Mouse (Mus musculus) ES-E14 (cell line): ENCODE results near the gene Gpam. TPM values are rescaled to one million over a fixed set of nuclear protein-coding genes. Genes with fewer than 3 reads are reported as not detected.

Experiments
- DNase-seq: peaks from one replicate; pipeline ENCODE4 v3.0.0-alpha.2; 2013; ENCODE audit warnings: low read depth, low spot score
- H3K27ac ChIP-seq: 2 replicates; pipeline ENCODE4 v1.5.1; 2012; ENCODE audit warnings: low read depth, mild to moderate bottlenecking, low read length, moderate library complexity, mixed read lengths; ENCODE audit not compliant: poor library complexity, insufficient read depth, severe bottlenecking
- H3K36me3 ChIP-seq: 2 replicates; pipeline ENCODE4 v1.6.1; 2012; ENCODE audit warnings: mild to moderate bottlenecking, low read length, moderate library complexity, mixed read lengths; ENCODE audit not compliant: control insufficient read depth, poor library complexity, insufficient read depth, severe bottlenecking
- H3K4me1 ChIP-seq, 2 experiments: fragments of 150-350 bp in 1 of 2; sonication (generic) in 1 of 2; 2 replicates each; pipeline ENCODE4 v1.6.1; 2012; ENCODE audit warnings: low read length in 2 of 2, mild to moderate bottlenecking in 1 of 2, mixed read lengths in 1 of 2; ENCODE audit not compliant: control insufficient read depth in 2 of 2, insufficient read depth in 2 of 2, poor library complexity in 1 of 2
- H3K4me3 ChIP-seq, 2 experiments: fragments of 150-350 bp in 1 of 2; sonication (generic) in 1 of 2; 2 replicates each; pipeline ENCODE4 v1.5.1; 2012; ENCODE audit warnings: low read length in 2 of 2, low read depth in 1 of 2, mild to moderate bottlenecking in 1 of 2, mixed read lengths in 1 of 2; ENCODE audit not compliant: insufficient read depth in 1 of 2, poor library complexity in 1 of 2, severe bottlenecking in 1 of 2
- H3K9ac ChIP-seq: 2 replicates; pipeline ENCODE4 v1.6.1; 2012; ENCODE audit warnings: low read depth, mild to moderate bottlenecking, low read length, mixed read lengths; ENCODE audit not compliant: poor library complexity, insufficient read depth, severe bottlenecking
- H3K9me3 ChIP-seq: fragments of 150-350 bp; sonication (generic); 2 replicates; pipeline ENCODE4 v1.6.1; 2012; ENCODE audit warnings: low read depth, mild to moderate bottlenecking, low read length; ENCODE audit not compliant: control insufficient read depth, insufficient read depth
- CHD2 ChIP-seq: IDR thresholded peaks from 2 replicates; pipeline ENCODE4 v1.6.1; 2014; ENCODE audit warnings: mild to moderate bottlenecking, low read depth, low read length, inconsistent platforms
- HCFC1 ChIP-seq: IDR thresholded peaks from 2 replicates; pipeline ENCODE4 v1.6.1; 2012; ENCODE audit warnings: low read length, inconsistent platforms, borderline replicate concordance; ENCODE audit not compliant: insufficient read depth
- MAFK ChIP-seq: IDR thresholded peaks from 2 replicates; pipeline ENCODE4 v1.6.1; 2014; ENCODE audit warnings: mild to moderate bottlenecking, low read depth, low read length, inconsistent platforms; ENCODE audit not compliant: insufficient read depth
- ZC3H11A ChIP-seq: IDR thresholded peaks from 2 replicates; pipeline ENCODE4 v1.6.1; 2012; ENCODE audit warnings: low read depth, mild to moderate bottlenecking, inconsistent platforms, low read length, borderline replicate concordance
- ZNF384 ChIP-seq: IDR thresholded peaks from 2 replicates; pipeline ENCODE4 v1.6.1; 2012; ENCODE audit warnings: low read depth, low read length, inconsistent platforms
- in situ Hi-C, 2 experiments: fragments of 600-800 bp; cut with MboI; formaldehyde crosslinking; loops; one replicate each; pipeline ENCODE4 v1.15.1; 2025; ENCODE audit warnings: low sequenced_read_pairs in 2 of 2, inconsistent platforms in 1 of 2; ENCODE audit not compliant: unreplicated experiment in 2 of 2
- total RNA-seq: library from RNA; depleted of rRNA; stranded (reverse); fragments of 300-350 nt; gene quantifications from 2 replicates; pipeline ENCODE4 v1.2.3, GENCODE M21; 2012

Gpam gene
- total RNA-seq, 1 experiment: 16.6 TPM

GRCm38 (mm10) chr19:55149646-55150045 is 22.6 kb upstream of the Gpam start:
- H3K27ac ChIP-seq: no peak overlapping the region
- in situ Hi-C loops: no loop called here
- no peak for DNase-seq

GRCm38 (mm10) chr19:55148109-55148508 is 21.1 kb upstream of the Gpam start:
- no peak for DNase-seq
- TF ChIP-seq ZNF384: no peak
- no peak for TF ChIP-seq CHD2
- TF ChIP-seq HCFC1: no peak
- no peak for TF ChIP-seq MAFK
- TF ChIP-seq ZC3H11A: no peak
- in situ Hi-C loops: no loop called here
- Histone ChIP-seq H3K4me3 (no peak overlapping the region), H3K36me3 (no peaks in the 10 kb centered on the region), H3K27ac (no peak overlapping the region), H3K4me1 (peaks cover 2 to 3% of the 10 kb centered on the region in 2 experiments; a peak in 1 of 4 replicates), H3K9ac (no peak overlapping the region), H3K9me3 (no peaks in the 10 kb centered on the region)

More at GRCm38 (mm10) chr19:55149646-55150045, 22.6 kb upstream of the Gpam start:
- Histone ChIP-seq H3K9me3 (no peaks in the 10 kb centered on the region), H3K4me3 (no peak overlapping the region), H3K9ac (no peak overlapping the region), H3K36me3 (no peaks in the 10 kb centered on the region), H3K4me1 (peaks cover under 1 to 2% of the 10 kb centered on the region in 2 experiments; a peak in 1 of 4 replicates)
- TF ChIP-seq MAFK (no peak), ZC3H11A (no peak), ZNF384 (no peak), HCFC1 (no peak)

GRCm38 (mm10) chr19:55147568-55147967 is 20.5 kb upstream of the Gpam start:
- in situ Hi-C loops: no loop called here
- TF ChIP-seq CHD2 (no peak), HCFC1 (no peak), MAFK (no peak), ZNF384 (no peak), ZC3H11A (no peak)
- Histone ChIP-seq H3K9me3 (no peaks in the 10 kb centered on the region), H3K27ac (no peak overlapping the region), H3K9ac (no peak overlapping the region), H3K36me3 (no peaks in the 10 kb centered on the region), H3K4me1 (peaks cover 2 to 3% of the 10 kb centered on the region in 2 experiments; a peak in 1 of 4 replicates), H3K4me3 (no peak overlapping the region)
- no peak for DNase-seq

GRCm38 (mm10) chr19:55145136-55145535 is 18.1 kb upstream of the Gpam start:
- Histone ChIP-seq H3K9me3 (no peaks in the 10 kb centered on the region), H3K36me3 (no peaks in the 10 kb centered on the region), H3K9ac (no peak overlapping the region), H3K4me3 (no peak overlapping the region), H3K4me1 (peaks cover 0 to 5% of the 10 kb centered on the region in 2 experiments; a peak in 1 of 4 replicates), H3K27ac (no peak overlapping the region)
- in situ Hi-C loops: no loop called here
- DNase-seq: no peak
- no peak for TF ChIP-seq HCFC1
- TF ChIP-seq ZNF384: no peak
- no peak for TF ChIP-seq MAFK
- no peak for TF ChIP-seq ZC3H11A
- no peak for TF ChIP-seq CHD2

GRCm38 (mm10) chr19:55144691-55145090 is 17.7 kb upstream of the Gpam start:
- Histone ChIP-seq H3K9me3 (no peaks in the 10 kb centered on the region), H3K27ac (no peak overlapping the region), H3K4me1 (peaks cover 0 to 5% of the 10 kb centered on the region in 2 experiments; a peak in 1 of 4 replicates), H3K36me3 (no peaks in the 10 kb centered on the region), H3K4me3 (no peak overlapping the region), H3K9ac (no peak overlapping the region)
- no peak for DNase-seq
- no peak for TF ChIP-seq ZC3H11A
- TF ChIP-seq ZNF384: no peak
- no peak for TF ChIP-seq MAFK
- TF ChIP-seq HCFC1: no peak
- TF ChIP-seq CHD2: no peak
- in situ Hi-C loops: no loop called here
